Mouse (Mus musculus) CH12.LX (cell line): ENCODE measurements at regions not wholly inside any gene's neighbourhood (a gene's known extent, or its start where the extent isn't known, plus 50 kb on each side); places are given as distances from the start of the nearest gene placed in this dataset.

Experiments used
- DNase-seq: peaks from one replicate; pipeline ENCODE4 v3.0.0-alpha.2; 2013; ENCODE audit errors: extremely low read depth
- H3K27ac ChIP-seq: 2 replicates; pipeline ENCODE4 v1.5.1; 2012; ENCODE audit warnings: low read depth, mild to moderate bottlenecking, control low read depth, moderate library complexity; ENCODE audit not compliant: insufficient read depth
- H3K27me3 ChIP-seq: replicated peaks from 2 replicates; pipeline ENCODE3; 2012; ENCODE audit warnings: inconsistent platforms
- H3K36me3 ChIP-seq, 2 experiments: replicated peaks in 1 of 2; 2 replicates each; pipeline versions ENCODE3 to v1.6.1; 2012; ENCODE audit warnings: inconsistent platforms in 1 of 2, low read length in 1 of 2, mild to moderate bottlenecking in 1 of 2, mixed read lengths in 1 of 2, moderate library complexity in 1 of 2; ENCODE audit not compliant: control insufficient read depth in 1 of 2, insufficient read depth in 1 of 2
- H3K4me1 ChIP-seq, 2 experiments: 2 replicates each; pipeline ENCODE4 v1.6.1; 2012; ENCODE audit warnings: inconsistent platforms in 1 of 2, moderate library complexity in 1 of 2; ENCODE audit not compliant: insufficient read depth in 2 of 2, control insufficient read depth in 1 of 2
- H3K4me2 ChIP-seq: 2 replicates; pipeline ENCODE4 v1.6.1; 2012; ENCODE audit warnings: low read depth, mild to moderate bottlenecking, control low read depth; ENCODE audit not compliant: poor library complexity, insufficient read depth, severe bottlenecking
- H3K4me3 ChIP-seq, 3 experiments: fragments of 150-350 bp in 1 of 3; sonication (generic) in 1 of 3; replicated peaks in 1 of 3; 2 replicates each; pipeline versions ENCODE3 to v1.5.1; 2011 to 2012; ENCODE audit warnings: low read depth in 2 of 3, low read length in 2 of 3, mild to moderate bottlenecking in 2 of 3, moderate library complexity in 2 of 3, control low read depth in 1 of 3, improper control_type of control experiment in 1 of 3, inconsistent platforms in 1 of 3, mixed read lengths in 1 of 3; ENCODE audit not compliant: poor library complexity in 1 of 3
- H3K79me2 ChIP-seq: replicated peaks from 2 replicates; pipeline ENCODE4 v1.6.1; 2012; ENCODE audit warnings: mild to moderate bottlenecking, moderate library complexity; ENCODE audit not compliant: control insufficient read depth, poor library complexity, insufficient read depth, severe bottlenecking; ENCODE audit errors: extremely low read depth
- H3K9ac ChIP-seq: 2 replicates; pipeline ENCODE4 v1.6.1; 2012; ENCODE audit warnings: low read depth, mild to moderate bottlenecking, control low read depth, moderate library complexity; ENCODE audit not compliant: insufficient read depth
- H3K9me3 ChIP-seq: replicated peaks from 2 replicates; pipeline ENCODE3; 2012; ENCODE audit warnings: low read length, inconsistent platforms, mixed read lengths
- CHD1 ChIP-seq: IDR thresholded peaks from 2 replicates; pipeline ENCODE4 v1.6.1; 2012; ENCODE audit warnings: low read depth, low read length, improper control_type of control experiment, inconsistent platforms
- CTCF ChIP-seq, 2 experiments: IDR thresholded peaks in 1 of 2; conservative IDR thresholded peaks in 1 of 2; 2 replicates each; pipeline ENCODE4 v1.5.1; 2011 to 2012; ENCODE audit warnings: low read depth in 2 of 2, low read length in 2 of 2, improper control_type of control experiment in 1 of 2, inconsistent platforms in 1 of 2, mild to moderate bottlenecking in 1 of 2, moderate library complexity in 1 of 2
- E2F4 ChIP-seq: IDR thresholded peaks from 2 replicates; pipeline ENCODE4 v1.6.1; 2011; ENCODE audit warnings: low read depth, low read length, improper control_type of control experiment; ENCODE audit not compliant: insufficient replicate concordance
- GABPA ChIP-seq: IDR thresholded peaks from 2 replicates; pipeline ENCODE4 v1.6.1; 2012; ENCODE audit warnings: low read depth, low read length, improper control_type of control experiment, inconsistent platforms; ENCODE audit not compliant: insufficient replicate concordance
- HCFC1 ChIP-seq: IDR thresholded peaks from 2 replicates; pipeline ENCODE4 v1.6.1; 2012; ENCODE audit warnings: low read depth, mild to moderate bottlenecking, inconsistent platforms, low read length, improper control_type of control experiment
- KAT2A ChIP-seq: IDR thresholded peaks from 2 replicates; pipeline ENCODE4 v1.6.1; 2012; ENCODE audit warnings: low read length, improper control_type of control experiment, inconsistent platforms; ENCODE audit not compliant: insufficient replicate concordance
- MAFK ChIP-seq: IDR thresholded peaks from 2 replicates; pipeline ENCODE4 v1.6.1; 2011; ENCODE audit warnings: low read length, improper control_type of control experiment; ENCODE audit not compliant: insufficient replicate concordance
- MYC ChIP-seq: IDR thresholded peaks from 2 replicates; pipeline ENCODE4 v1.6.1; 2011; ENCODE audit warnings: low read depth, mild to moderate bottlenecking, improper control_type of control experiment, low read length
- NELFE ChIP-seq: IDR thresholded peaks from 2 replicates; pipeline ENCODE4 v1.6.1; 2011; ENCODE audit warnings: low read depth, low read length, improper control_type of control experiment
- PAX5 ChIP-seq: IDR thresholded peaks from 2 replicates; pipeline ENCODE4 v1.6.1; 2012; ENCODE audit warnings: low read length, inconsistent platforms, mixed read lengths
- POLR2A ChIP-seq: IDR thresholded peaks from 2 replicates; pipeline ENCODE4 v1.6.1; 2011; ENCODE audit warnings: low read depth, mild to moderate bottlenecking, improper control_type of control experiment, low read length
- RCOR1 ChIP-seq: conservative IDR thresholded peaks from 2 replicates; pipeline ENCODE4 v1.6.1; 2012; ENCODE audit warnings: low read depth, mild to moderate bottlenecking, inconsistent platforms, low read length, improper control_type of control experiment
- SIN3A ChIP-seq: IDR thresholded peaks from 2 replicates; pipeline ENCODE4 v1.6.1; 2012; ENCODE audit warnings: low read length, improper control_type of control experiment, inconsistent platforms
- TCF12 ChIP-seq: IDR thresholded peaks from 2 replicates; pipeline ENCODE4 v1.6.1; 2014; ENCODE audit warnings: low read depth, mild to moderate bottlenecking, inconsistent platforms, low read length, improper control_type of control experiment
- UBTF ChIP-seq: IDR thresholded peaks from 2 replicates; pipeline ENCODE4 v1.6.1; 2012; ENCODE audit warnings: low read depth, mild to moderate bottlenecking, inconsistent platforms, low read length, improper control_type of control experiment, moderate library complexity
- USF2 ChIP-seq: conservative IDR thresholded peaks from 2 replicates; pipeline ENCODE4 v1.6.1; 2011; ENCODE audit warnings: low read depth, low read length, improper control_type of control experiment
- ZNF384 ChIP-seq: IDR thresholded peaks from 2 replicates; pipeline ENCODE4 v1.6.1; 2012; ENCODE audit warnings: low read depth, low read length, improper control_type of control experiment, inconsistent platforms
- dilution Hi-C: fragments of 300-500 bp; cut with MboI; formaldehyde crosslinking; loops from 2 replicates; pipeline ENCODE4 v1.14.3; 2020; ENCODE audit warnings: low sequenced_read_pairs; ENCODE audit not compliant: extremely low pct_unique_long_range_greater_than_20kb, extremely low pct_ligation_motif_present
- in situ Hi-C: fragments of 300-500 bp; cut with MboI; formaldehyde crosslinking; loops from 3 replicates; pipeline ENCODE4 v1.14.3; 2019; ENCODE audit warnings: low sequenced_read_pairs, low pct_ligation_motif_present, low pct_unique_long_range_greater_than_20kb, mixed read lengths

DNA sequence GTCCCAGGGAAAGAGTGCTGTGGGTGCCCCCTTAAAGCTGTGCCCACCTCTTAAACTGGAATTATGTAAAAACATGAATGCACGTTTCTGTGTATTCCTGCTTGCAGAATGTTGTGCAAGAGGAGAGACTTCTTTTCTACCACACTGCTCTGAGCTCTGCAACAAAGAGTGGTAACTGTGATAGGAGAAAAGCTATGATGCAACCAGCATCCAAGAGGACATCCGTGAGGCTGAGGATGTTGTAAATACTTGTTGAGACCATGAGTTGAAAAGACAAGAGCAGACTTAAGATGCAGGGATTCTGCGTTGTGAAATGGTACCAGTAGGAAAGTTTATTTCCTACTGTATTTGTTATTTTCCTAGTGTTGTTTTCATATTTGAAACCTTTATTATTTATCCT is 56.0 kb upstream of the Arhgap11a start:
- Histone ChIP-seq H3K27ac (no peak overlapping the region), H3K79me2 (no peaks in the 10 kb centered on the region), H3K4me1 (0 out of 4 replicates have a peak, but pooled peaks cover 0 to 3% of the 10 kb centered on the region in 2 experiments), H3K9me3 (no peaks in the 10 kb centered on the region), H3K27me3 (no peaks in the 10 kb centered on the region), H3K4me2 (no peak overlapping the region), H3K9ac (no peak overlapping the region), H3K36me3 (no peaks in the 10 kb centered on the region), H3K4me3 (no peak overlapping the region)
- dilution Hi-C loops (no loop called here), in situ Hi-C loops (no loop called here)
- DNase-seq = no peak
- TF ChIP-seq RCOR1 = no peak
- TF ChIP-seq CTCF (conservative IDR thresholded peaks at IDR 0.05 in 1 of 2, IDR thresholded peaks at IDR 0.05 in 1 of 2; ENCODE audit: low read depth in 2 of 2, low read length in 2 of 2) = no peak

DNA sequence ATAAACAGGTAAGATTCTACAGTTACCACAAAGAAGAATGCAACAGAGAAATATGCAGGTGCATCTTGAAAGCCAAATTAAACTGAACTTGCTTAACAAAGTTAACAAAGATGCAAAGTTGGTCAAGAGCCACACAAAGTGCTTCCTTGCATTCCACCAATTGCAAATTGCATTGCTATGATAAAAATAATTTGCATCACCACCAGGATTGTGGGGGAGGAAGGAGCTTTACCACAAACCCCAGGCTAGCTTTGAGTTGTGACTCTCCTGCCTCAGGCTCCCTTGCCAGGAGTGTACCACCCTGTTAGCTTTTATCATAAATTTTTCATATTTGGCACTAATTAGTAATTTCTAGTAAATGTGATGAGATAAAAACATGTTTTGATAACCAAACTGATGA is 55.4 kb upstream of the Arhgap11a start:
- Histone ChIP-seq H3K27me3 (no peaks in the 10 kb centered on the region), H3K36me3 (no peaks in the 10 kb centered on the region), H3K9ac (no peak overlapping the region), H3K4me1 (0 out of 4 replicates have a peak, but pooled peaks cover 0 to 3% of the 10 kb centered on the region in 2 experiments), H3K4me3 (no peak overlapping the region), H3K9me3 (no peaks in the 10 kb centered on the region), H3K27ac (no peak overlapping the region), H3K79me2 (no peaks in the 10 kb centered on the region), H3K4me2 (no peak overlapping the region)
- dilution Hi-C loops = no loop called here
- in situ Hi-C loops = no loop called here
- TF ChIP-seq USF2 = no peak
- no peak for TF ChIP-seq TCF12
- no peak for TF ChIP-seq POLR2A
- TF ChIP-seq HCFC1 = no peak
- TF ChIP-seq MYC = no peak
- TF ChIP-seq NELFE = no peak
- TF ChIP-seq ZNF384 = no peak
- TF ChIP-seq PAX5 = no peak
- TF ChIP-seq SIN3A = no peak
- no peak for TF ChIP-seq E2F4
- no peak for TF ChIP-seq UBTF
- TF ChIP-seq CHD1 = no peak
- TF ChIP-seq KAT2A = no peak
- TF ChIP-seq GABPA = no peak
- no peak for TF ChIP-seq MAFK
- DNase-seq = no peak
